Mouse (Mus musculus) CD4-positive, CD25-positive, alpha-beta regulatory T cell, adult 9 weeks (primary cell): Measurements from ENCODE around the gene Cfap206. TPM values are rescaled to one million over a fixed set of nuclear protein-coding genes. Genes with fewer than 3 reads are reported as not detected.

Source experiments
- polyA plus RNA-seq: library from polyadenylated mRNA; unstranded; fragments of 100-300 nt; shearing (Covaris generic); gene quantifications from one replicate; pipeline ENCODE4 v1.2.1, GENCODE M21; 2017

The Cfap206 gene
- polyA plus RNA-seq, result not detected

GRCm38 (mm10) chr4:34729851-34730341 lies at the start of gene Cfap206:
Gene Cfap206 (minus strand): TSS chr4:34730206.

GRCm38 (mm10) chr4:34777677-34778527 lies 47.9 kb upstream of the Cfap206 start, which contains the start of gene Smim8:
Gene Smim8 (minus strand): TSS chr4:34778423.

GRCm38 (mm10) chr4:34756163-34756562 lies 26.2 kb upstream of the Cfap206 start, which contains the start of gene Gm136:
Gene Gm136 (minus strand): TSS chr4:34756263.

GRCm38 (mm10) chr4:34686874-34687567 lies 43.0 kb downstream of the Cfap206 start, which contains the start of gene Slc35a1:
Gene Slc35a1 (minus strand): TSS chr4:34687438.

Other genes starting within 250 kb of the Cfap206 start
- 3.6 TPM for gene Akirin2, start 179.3 kb downstream of the Cfap206 start, polyA plus RNA-seq
- 132 TPM for gene Orc3, start 115.3 kb downstream of the Cfap206 start, polyA plus RNA-seq
- gene Rars2, start 115.2 kb downstream of the Cfap206 start, polyA plus RNA-seq, result 60.7 TPM
- 35.8 TPM for gene Slc35a1, start 42.8 kb downstream of the Cfap206 start, polyA plus RNA-seq
- not detected for gene Gm136, start 26.1 kb upstream of the Cfap206 start, polyA plus RNA-seq
- gene Smim8, start 48.2 kb upstream of the Cfap206 start, polyA plus RNA-seq, result 76.5 TPM
- 15.5 TPM for gene Zfp292, start 152.8 kb upstream of the Cfap206 start, polyA plus RNA-seq
- not detected for gene Cga, start 163.6 kb upstream of the Cfap206 start, polyA plus RNA-seq